9 mouse cellular contexts compared by ENCODE assay signal in the genomic region with DNA sequence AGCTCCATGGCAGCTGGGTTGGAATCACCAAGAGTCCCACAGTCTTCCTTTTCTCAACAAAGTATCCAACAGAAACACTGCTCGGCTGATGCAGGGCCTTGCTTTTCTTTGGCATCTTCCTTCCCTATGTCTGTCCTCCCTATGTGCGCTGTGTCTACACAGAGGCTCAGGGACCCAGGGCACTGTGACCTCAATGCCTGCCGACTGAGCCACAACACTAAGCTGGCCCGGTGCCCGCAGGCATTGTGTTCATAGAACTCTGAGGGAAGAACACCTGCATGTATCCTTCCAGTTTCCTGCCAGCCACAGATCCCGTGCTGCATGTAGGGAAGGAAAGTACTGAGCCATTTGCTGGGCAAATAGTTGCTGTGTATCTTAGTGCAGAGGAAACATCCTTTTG.
DNase-seq lines count a peak whose midpoint lies in the region; ATAC-seq and TF ChIP-seq lines count a peak whose summit lies in the region.
"Had no signal": no experiment of that assay in that cellular context is flagged by ENCODE, and none has a peak within 500 bp of the region (broad histone marks: within the 10 kb centered on the region; RNA-seq: fewer than 3 reads in every experiment).

No protein-coding gene starts in this region.

- intact Hi-C loops in gastrocnemius, adult 2 months (cut with DNase I), result no loop called here
- intact Hi-C loops in left cerebral cortex, postnatal 14 days (cut with DNase I), result loop anchor here (5.0 kb wide), 1 partner anchor 99 kb away; no protein-coding TSS in a partner anchor

- DNase-seq in gastrocnemius, adult 2 months, result peak; percentile 66
- DNase-seq in gastrocnemius, adult 18-20 months (ENCODE audit: low spot score), result no peak
- peak; percentile 60 for DNase-seq in adrenal gland, postnatal 10 days
- DNase-seq in kidney, adult 9 months, result peak; percentile 44
- peak; percentile 61 for DNase-seq in ovary, postnatal 14 days (ENCODE audit: low spot score)
- no peak for DNase-seq in left cerebral cortex, postnatal 14 days (ENCODE audit: low spot score in 2 of 2)

- TF ChIP-seq CTCF in gastrocnemius, adult 2 months (IDR thresholded peaks at IDR 0.05), result no peak

- H3K4me3 ChIP-seq in gastrocnemius, adult 2 months, result no peak overlapping the region

- no peak for ATAC-seq in erythroblast, adult 5-6 weeks (replicated peaks; ENCODE audit: low FRiP score, poor library complexity, severe bottlenecking)
- no peak for ATAC-seq in cerebellum, adult (ENCODE audit: insufficient number of reproducible peaks, low FRiP score, low TSS enrichment)
- ATAC-seq: inflammation-experienced regulatory T-cells, adult 6 months had no signal

- peak overlapping the region; percentile 46; the same call in 1 of the 2 replicates for H3K27ac ChIP-seq in gastrocnemius, adult 2 months

Comparison
In these comparisons a context has a peak if more than half of its experiments do, and no peak if none do; other contexts are left out.
1. DNase-seq: peak in gastrocnemius, adult 2 months (single experiment), adrenal gland, postnatal 10 days (single experiment), kidney, adult 9 months (single experiment) and ovary, postnatal 14 days (single experiment); none in gastrocnemius, adult 18-20 months (single experiment) and left cerebral cortex, postnatal 14 days (0 of 2).